Mouse (Mus musculus) heart, embryonic 14.5 days (tissue): ENCODE results near the gene Ccnd3. TPM values are rescaled to one million over a fixed set of nuclear protein-coding genes. Genes with fewer than 3 reads are reported as not detected.
"Not testable (repeated sequence)": the region's sequence is repeated elsewhere in the genome, so short reads cannot be mapped to it uniquely, and the experiment has no call there.

Experiments
- ATAC-seq: fragments of 200-750 bp; cut with Nextera tagmentation; 2 replicates; pipeline ENCODE4 v1.8.0; 2017; ENCODE audit warnings: low read depth, moderate TSS enrichment; ENCODE audit not compliant: insufficient number of reproducible peaks, insufficient read depth, low FRiP score
- H3K27ac ChIP-seq, 2 experiments: fragments of 200-500 bp in 1 of 2; fragments of 300-500 bp in 1 of 2; sonication (generic) in 1 of 2; replicated peaks in 1 of 2; 2 replicates each; pipeline ENCODE4 v1.5.1; 2012 to 2014; ENCODE audit warnings: low read depth in 2 of 2, low read length in 2 of 2, control low read depth in 1 of 2, mild to moderate bottlenecking in 1 of 2, mixed read lengths in 1 of 2; ENCODE audit not compliant: control insufficient read depth in 1 of 2, insufficient read depth in 1 of 2
- H3K27me3 ChIP-seq: fragments of 300-500 bp; sonication (generic); 2 replicates; pipeline ENCODE4 v1.6.1; 2014; ENCODE audit warnings: mild to moderate bottlenecking, low read length, control low read depth; ENCODE audit not compliant: control insufficient read depth, insufficient read depth
- H3K36me3 ChIP-seq: fragments of 300-500 bp; sonication (generic); 2 replicates; pipeline ENCODE4 v1.6.1; 2014; ENCODE audit warnings: mild to moderate bottlenecking, control low read depth, low read length, mixed read lengths; ENCODE audit not compliant: control insufficient read depth, insufficient read depth
- H3K4me1 ChIP-seq, 2 experiments: fragments of 200-500 bp in 1 of 2; fragments of 300-500 bp in 1 of 2; sonication (generic) in 1 of 2; 2 replicates each; pipeline ENCODE4 v1.6.1; 2012 to 2014; ENCODE audit warnings: low read length in 2 of 2, control low read depth in 1 of 2, mixed read lengths in 1 of 2; ENCODE audit not compliant: control insufficient read depth in 2 of 2, insufficient read depth in 2 of 2
- H3K4me2 ChIP-seq: fragments of 300-500 bp; sonication (generic); 2 replicates; pipeline ENCODE4 v1.6.1; 2014; ENCODE audit warnings: mild to moderate bottlenecking, low read length
- H3K4me3 ChIP-seq, 2 experiments: fragments of 200-500 bp in 1 of 2; fragments of 300-500 bp in 1 of 2; sonication (generic) in 1 of 2; 2 replicates each; pipeline ENCODE4 v1.5.1; 2012 to 2014; ENCODE audit warnings: low read length in 2 of 2, mild to moderate bottlenecking in 2 of 2, control low read depth in 1 of 2, low read depth in 1 of 2, moderate library complexity in 1 of 2; ENCODE audit not compliant: control insufficient read depth in 1 of 2, insufficient read depth in 1 of 2
- H3K9ac ChIP-seq: fragments of 300-500 bp; sonication (generic); 2 replicates; pipeline ENCODE4 v1.6.1; 2014; ENCODE audit warnings: mild to moderate bottlenecking, low read length
- H3K9me3 ChIP-seq: fragments of 300-500 bp; sonication (generic); 2 replicates; pipeline ENCODE4 v1.6.1; 2016; ENCODE audit warnings: low read length, control low read depth; ENCODE audit not compliant: control insufficient read depth
- WGBS: fragments of 180-500 bp; shearing (Covaris S2); extraction: QIAGEN DNeasy Blood & Tissue Kit; methylation state at CpG from one replicate; pipeline ENCODE4 v1.1.7; 2014; 5-methylcytosine and 5-hydroxymethylcytosine counted together
- polyA plus RNA-seq: library from polyadenylated mRNA; unstranded; fragments of >200 nt; fragmentation: Nextera tagmentation; extraction: Ambion mirVana; gene quantifications from 2 replicates; pipeline ENCODE4 v1.2.1, GENCODE M21; 2014

Ccnd3 gene
- polyA plus RNA-seq, 1 experiment from 2014 or later = 469 TPM

GRCm38 (mm10) chr17:47594969-47595247 is 90.1 kb downstream of the Ccnd3 start:
- no peaks in the 10 kb centered on the region for H3K9me3 ChIP-seq
- no peak for ATAC-seq
- H3K36me3 ChIP-seq = peaks cover 42% of the 10 kb centered on the region
- H3K4me1 ChIP-seq = peaks cover 27 to 35% of the 10 kb centered on the region in 2 experiments
- H3K4me2 ChIP-seq = peak overlapping the region; percentile 88
- 1% methylated on average over 7 of the region's 9 CpGs for WGBS
- H3K4me3 ChIP-seq = peak overlapping the region; percentile 81 to 99
- H3K9ac ChIP-seq = peak overlapping the region; percentile 97
- H3K27me3 ChIP-seq = no peaks in the 10 kb centered on the region
- H3K27ac ChIP-seq = peak overlapping the region; percentile 97

DNA sequence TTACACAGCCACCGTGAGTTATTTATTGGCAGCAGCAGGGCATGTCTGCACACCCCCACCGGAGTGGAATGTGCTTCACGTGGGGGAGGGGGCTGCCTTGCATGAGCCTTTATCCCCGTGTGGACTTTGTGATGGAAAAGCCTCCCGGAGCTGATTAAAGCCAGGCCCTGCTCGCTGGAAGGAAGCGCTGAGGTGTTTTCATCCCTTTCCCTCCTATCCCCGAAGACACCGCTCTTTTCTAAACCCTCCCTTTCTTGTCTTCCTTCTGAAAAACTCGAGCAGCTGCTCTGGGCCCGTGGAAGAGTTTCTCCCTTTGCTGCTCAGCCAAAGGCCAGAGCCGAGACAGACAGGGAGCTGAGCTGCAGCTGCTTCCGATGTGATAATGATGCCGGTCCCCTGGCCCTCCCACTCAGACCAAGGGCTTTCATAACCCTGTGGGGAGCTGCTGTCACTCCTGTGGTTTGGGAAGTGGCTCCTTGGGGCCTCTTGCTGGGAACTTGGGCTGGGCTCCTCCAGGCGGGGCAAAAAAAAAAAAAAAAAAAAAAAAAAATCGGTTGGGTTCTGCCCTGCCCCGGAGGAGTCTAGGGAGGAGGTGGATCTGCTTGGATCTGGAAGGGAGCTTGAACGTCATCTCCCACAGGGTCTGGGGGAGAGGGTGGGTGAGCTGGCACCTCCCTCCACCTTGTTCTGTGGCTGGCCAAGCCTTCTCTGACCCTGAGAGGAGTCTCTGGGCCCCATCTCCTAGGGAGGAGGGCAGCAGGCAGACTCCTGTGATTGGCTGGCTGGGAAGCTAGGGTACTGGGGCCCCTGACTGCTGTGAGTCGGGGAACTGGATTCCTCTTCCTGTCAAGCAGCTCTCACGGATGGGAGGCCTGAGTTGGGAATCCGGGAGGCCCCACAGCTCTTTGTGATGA is 90.7 kb downstream of the Ccnd3 start:
- Histone ChIP-seq H3K4me1 (peaks cover 27 to 35% of the 10 kb centered on the region in 2 experiments), H3K27ac (peak overlapping the region; percentile 97)

GRCm38 (mm10) chr17:47596162-47596838 is 91.4 kb downstream of the Ccnd3 start:
- 18% methylated on average over 6 of the region's 6 CpGs for WGBS
- Histone ChIP-seq H3K4me3 (peak overlapping the region; percentile 81 to 99), H3K9me3 (no peaks in the 10 kb centered on the region), H3K36me3 (peaks cover 56% of the 10 kb centered on the region), H3K4me2 (peak overlapping the region; percentile 88), H3K27me3 (no peaks in the 10 kb centered on the region), H3K4me1 (peaks cover 27 to 35% of the 10 kb centered on the region in 2 experiments), H3K27ac (peak overlapping the region; percentile 97), H3K9ac (peak overlapping the region; percentile 97)
- no peak for ATAC-seq

More for the DNA sequence above, 90.7 kb downstream of the Ccnd3 start:
- H3K4me3 ChIP-seq = peak overlapping the region; percentile 81 to 99
- ATAC-seq = peak; percentile 59
- peak overlapping the region; percentile 88 for H3K4me2 ChIP-seq
- WGBS = 1% methylated on average over 20 of the region's 21 CpGs
- H3K27me3 ChIP-seq = no peaks in the 10 kb centered on the region
- H3K9me3 ChIP-seq = no peaks in the 10 kb centered on the region
- peaks cover 48% of the 10 kb centered on the region for H3K36me3 ChIP-seq
- H3K9ac ChIP-seq = peak overlapping the region; percentile 97

DNA sequence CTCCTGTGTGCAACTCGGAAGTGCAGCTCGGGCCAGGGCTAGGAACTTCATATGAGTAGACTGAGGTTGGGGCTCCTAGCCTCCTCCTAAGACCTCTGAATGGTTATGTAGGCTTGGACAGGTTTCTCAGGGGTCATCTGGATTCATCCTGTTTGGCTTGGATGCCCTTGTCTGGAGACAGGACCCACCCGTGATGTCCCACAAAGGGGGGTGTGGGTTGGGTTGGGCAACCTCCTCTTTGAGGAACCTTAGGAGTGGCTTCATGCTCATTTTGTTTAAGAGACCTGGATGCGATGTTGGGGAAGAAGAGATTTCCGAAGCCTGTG is 92.0 kb downstream of the Ccnd3 start:
- Histone ChIP-seq H3K4me3 (peak overlapping the region; percentile 81 to 99), H3K4me2 (peak overlapping the region; percentile 88), H3K9ac (peak overlapping the region; percentile 97), H3K27me3 (no peaks in the 10 kb centered on the region), H3K27ac (peak overlapping the region; percentile 97), H3K4me1 (peaks cover 27 to 35% of the 10 kb centered on the region in 2 experiments), H3K36me3 (peaks cover 61% of the 10 kb centered on the region), H3K9me3 (no peaks in the 10 kb centered on the region)
- no peak for ATAC-seq
- WGBS = 49% methylated on average over 5 of the region's 5 CpGs

DNA sequence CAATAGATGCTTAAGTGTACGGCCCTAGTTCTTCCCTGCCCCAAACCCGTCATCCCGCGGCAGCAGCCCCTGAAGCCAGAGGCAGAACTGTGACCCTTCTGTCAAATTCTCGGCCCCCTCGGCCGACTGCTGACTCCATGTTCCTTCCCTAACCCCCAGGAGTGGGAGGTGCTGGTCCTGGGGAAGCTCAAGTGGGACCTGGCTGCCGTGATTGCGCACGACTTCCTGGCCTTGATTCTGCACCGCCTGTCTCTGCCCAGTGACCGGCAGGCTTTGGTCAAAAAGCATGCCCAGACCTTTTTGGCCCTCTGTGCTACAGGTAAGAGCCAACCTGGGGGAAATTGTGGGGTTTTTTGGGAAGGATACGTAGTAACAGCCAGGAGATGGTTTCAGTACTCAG is 92.4 kb downstream of the Ccnd3 start:
- Histone ChIP-seq H3K27me3 (no peaks in the 10 kb centered on the region), H3K4me1 (peaks cover 27 to 35% of the 10 kb centered on the region in 2 experiments), H3K27ac (peak overlapping the region; percentile 97), H3K9me3 (no peaks in the 10 kb centered on the region), H3K36me3 (peaks cover 66% of the 10 kb centered on the region), H3K4me3 (peak overlapping the region in 1 of 2 experiments; percentile 81; a peak in 1 of 4 replicates), H3K4me2 (peak overlapping the region; percentile 88), H3K9ac (peak overlapping the region; percentile 97)
- no peak for ATAC-seq
- 44% methylated on average over 13 of the region's 13 CpGs for WGBS

- peak overlapping the region; percentile 97 for H3K9ac ChIP-seq
- no peaks in the 10 kb centered on the region for H3K9me3 ChIP-seq
- no peak for ATAC-seq
- peak overlapping the region; percentile 88 for H3K4me2 ChIP-seq
- WGBS = 10% methylated on average over 10 of the region's 10 CpGs
- H3K27ac ChIP-seq = peak overlapping the region; percentile 97
- peaks cover 72% of the 10 kb centered on the region for H3K36me3 ChIP-seq
- 0 out of 4 replicates have a peak overlapping the region, but pooled peaks of 1 of the 2 experiments have one; percentile 81 for H3K4me3 ChIP-seq
- H3K4me1 ChIP-seq = peaks cover 23 to 29% of the 10 kb centered on the region in 2 experiments
- H3K27me3 ChIP-seq = no peaks in the 10 kb centered on the region
Observed at GRCm38 (mm10) chr17:47597838-47598579, 93.2 kb downstream of the Ccnd3 start.

- ATAC-seq, H3K4me3 ChIP-seq, H3K9me3 ChIP-seq, H3K4me2 ChIP-seq, H3K27me3 ChIP-seq: not testable (repeated sequence)
- WGBS = 71% methylated on average over 10 of the region's 10 CpGs
- peaks cover 77% of the 10 kb centered on the region for H3K36me3 ChIP-seq
- peaks cover 23 to 29% of the 10 kb centered on the region in 2 experiments for H3K4me1 ChIP-seq
- peak overlapping the region; percentile 39; the same call in 1 of the 2 replicates for H3K9ac ChIP-seq
- peak overlapping the region; percentile 66 to 97 for H3K27ac ChIP-seq
Observed at GRCm38 (mm10) chr17:47598580-47599304, 93.9 kb downstream of the Ccnd3 start.
